Mouse (Mus musculus) lung, embryonic 15.5 days (tissue): ENCODE results near the gene Gdf7. TPM values are rescaled to one million over a fixed set of nuclear protein-coding genes. Genes with fewer than 3 reads are reported as not detected.

ENCODE experiments used
- ATAC-seq: fragments of 200-750 bp; cut with Nextera tagmentation; 2 replicates; pipeline ENCODE4 v1.8.0; 2017; ENCODE audit warnings: moderate number of reproducible peaks, borderline replicate concordance; ENCODE audit not compliant: low FRiP score, low TSS enrichment; ENCODE audit errors: extremely low read depth
- H3K27ac ChIP-seq: fragments of 300-500 bp; sonication (generic); 2 replicates; pipeline ENCODE4 v1.5.1; 2015; ENCODE audit warnings: moderate library complexity, mild to moderate bottlenecking, inconsistent platforms
- H3K27me3 ChIP-seq: fragments of 300-500 bp; sonication (generic); 2 replicates; pipeline ENCODE4 v1.6.1; 2015; ENCODE audit warnings: inconsistent platforms
- H3K36me3 ChIP-seq: fragments of 300-500 bp; sonication (generic); 2 replicates; pipeline ENCODE4 v1.6.1; 2015; ENCODE audit warnings: inconsistent platforms
- H3K4me1 ChIP-seq: fragments of 300-500 bp; sonication (generic); 2 replicates; pipeline ENCODE4 v1.6.1; 2015; ENCODE audit warnings: inconsistent platforms
- H3K4me2 ChIP-seq: fragments of 300-500 bp; sonication (generic); 2 replicates; pipeline ENCODE4 v1.6.1; 2015; ENCODE audit warnings: inconsistent platforms, mild to moderate bottlenecking, moderate library complexity
- H3K4me3 ChIP-seq: fragments of 300-500 bp; sonication (generic); 2 replicates; pipeline ENCODE4 v1.5.1; 2015; ENCODE audit warnings: mild to moderate bottlenecking, inconsistent platforms
- H3K9ac ChIP-seq: fragments of 300-500 bp; sonication (generic); 2 replicates; pipeline ENCODE4 v1.6.1; 2015; ENCODE audit warnings: inconsistent platforms
- H3K9me3 ChIP-seq: fragments of 300-500 bp; sonication (generic); 2 replicates; pipeline ENCODE4 v1.6.1; 2016; ENCODE audit warnings: inconsistent platforms
- WGBS: fragments of 180-500 bp; shearing (Covaris S2); methylation state at CpG from one replicate; pipeline ENCODE4 v1.1.7; 2015; 5-methylcytosine and 5-hydroxymethylcytosine counted together
- polyA plus RNA-seq: library from polyadenylated mRNA; unstranded; fragments of >200 nt; fragmentation: Nextera tagmentation; extraction: Ambion mirVana; gene quantifications from 2 replicates; pipeline ENCODE4 v1.2.1, GENCODE M21; 2015

Gdf7 gene
- polyA plus RNA-seq, 1 experiment from 2014 or later, result not detected

DNA sequence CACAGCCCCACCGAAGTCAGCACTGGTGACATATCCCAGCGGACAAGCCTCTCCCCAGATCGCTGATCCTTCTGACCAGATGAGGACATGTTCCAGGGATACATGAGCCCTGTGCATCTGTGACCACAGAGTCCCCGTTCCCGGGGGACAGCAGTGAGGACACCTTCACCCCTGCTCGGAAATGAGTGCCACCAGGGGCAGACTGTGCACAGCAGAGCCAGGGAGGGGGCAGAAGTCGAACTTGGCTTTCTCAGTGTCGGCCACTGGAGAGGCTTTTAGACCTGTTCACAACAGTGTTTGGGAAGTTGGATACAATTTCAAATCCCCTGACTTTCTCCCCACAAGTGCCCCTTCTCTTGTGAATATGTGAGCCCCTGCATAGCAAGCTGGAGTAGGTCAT is 12.3 kb downstream of the Gdf7 start:
- Histone ChIP-seq H3K4me1 (no peaks in the 10 kb centered on the region), H3K4me3 (no peak overlapping the region), H3K36me3 (no peaks in the 10 kb centered on the region), H3K9ac (no peak overlapping the region), H3K27me3 (0 out of 2 replicates have a peak, but pooled peaks cover 3% of the 10 kb centered on the region), H3K4me2 (no peak overlapping the region), H3K9me3 (no peaks in the 10 kb centered on the region), H3K27ac (no peak overlapping the region)
- WGBS, result 87% methylated on average over 8 of the region's 8 CpGs
- ATAC-seq, result no peak

DNA sequence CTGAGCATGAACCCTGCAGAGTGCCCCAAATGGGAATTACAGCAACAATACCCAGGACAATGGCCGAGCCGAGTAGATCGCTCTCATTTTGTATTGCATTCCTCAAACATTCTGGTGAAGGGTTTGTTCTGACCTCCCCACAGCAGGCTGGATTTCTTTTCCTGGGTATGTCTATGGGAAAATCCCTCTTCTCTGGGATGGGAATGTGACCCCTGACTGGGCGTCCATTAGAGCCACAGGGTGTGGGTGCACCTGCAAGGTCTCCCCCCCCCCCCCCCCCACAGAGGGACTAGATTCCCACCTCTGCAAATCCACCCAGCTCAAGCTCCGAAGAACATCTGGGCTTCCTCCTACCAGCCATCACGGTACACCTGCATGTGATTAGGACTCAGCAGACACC is 12.7 kb downstream of the Gdf7 start:
- WGBS, result 90% methylated on average over 6 of the region's 6 CpGs
- Histone ChIP-seq H3K36me3 (no peaks in the 10 kb centered on the region), H3K27me3 (no peaks in the 10 kb centered on the region), H3K4me2 (no peak overlapping the region), H3K9me3 (no peaks in the 10 kb centered on the region), H3K4me1 (no peaks in the 10 kb centered on the region), H3K27ac (no peak overlapping the region), H3K4me3 (no peak overlapping the region), H3K9ac (no peak overlapping the region)
- no peak for ATAC-seq

DNA sequence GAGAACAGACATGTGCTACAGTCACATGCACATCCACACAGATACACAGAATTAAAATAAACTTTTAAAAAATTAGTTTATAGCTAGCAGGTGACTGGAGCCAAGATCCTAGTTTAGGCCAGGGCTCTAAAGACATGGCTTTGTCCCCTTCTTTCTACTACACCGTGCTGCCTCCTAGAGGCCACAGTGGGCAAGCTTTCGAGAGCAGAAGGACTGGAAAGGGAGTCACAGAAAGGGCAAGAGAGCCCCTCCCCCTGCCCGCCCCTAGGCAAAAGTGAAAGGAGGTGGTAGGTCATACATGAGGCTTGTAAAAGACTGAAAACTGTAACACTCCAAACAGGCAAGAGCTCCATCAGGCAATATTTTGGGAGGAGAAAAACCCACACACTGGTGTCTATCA is 13.8 kb downstream of the Gdf7 start:
- Histone ChIP-seq H3K4me2 (no peak overlapping the region), H3K9ac (no peak overlapping the region), H3K36me3 (no peaks in the 10 kb centered on the region), H3K27ac (no peak overlapping the region), H3K9me3 (no peaks in the 10 kb centered on the region), H3K27me3 (no peaks in the 10 kb centered on the region), H3K4me3 (no peak overlapping the region), H3K4me1 (no peaks in the 10 kb centered on the region)
- no peak for ATAC-seq
- WGBS, result 64% methylated on average over 3 of the region's 3 CpGs

DNA sequence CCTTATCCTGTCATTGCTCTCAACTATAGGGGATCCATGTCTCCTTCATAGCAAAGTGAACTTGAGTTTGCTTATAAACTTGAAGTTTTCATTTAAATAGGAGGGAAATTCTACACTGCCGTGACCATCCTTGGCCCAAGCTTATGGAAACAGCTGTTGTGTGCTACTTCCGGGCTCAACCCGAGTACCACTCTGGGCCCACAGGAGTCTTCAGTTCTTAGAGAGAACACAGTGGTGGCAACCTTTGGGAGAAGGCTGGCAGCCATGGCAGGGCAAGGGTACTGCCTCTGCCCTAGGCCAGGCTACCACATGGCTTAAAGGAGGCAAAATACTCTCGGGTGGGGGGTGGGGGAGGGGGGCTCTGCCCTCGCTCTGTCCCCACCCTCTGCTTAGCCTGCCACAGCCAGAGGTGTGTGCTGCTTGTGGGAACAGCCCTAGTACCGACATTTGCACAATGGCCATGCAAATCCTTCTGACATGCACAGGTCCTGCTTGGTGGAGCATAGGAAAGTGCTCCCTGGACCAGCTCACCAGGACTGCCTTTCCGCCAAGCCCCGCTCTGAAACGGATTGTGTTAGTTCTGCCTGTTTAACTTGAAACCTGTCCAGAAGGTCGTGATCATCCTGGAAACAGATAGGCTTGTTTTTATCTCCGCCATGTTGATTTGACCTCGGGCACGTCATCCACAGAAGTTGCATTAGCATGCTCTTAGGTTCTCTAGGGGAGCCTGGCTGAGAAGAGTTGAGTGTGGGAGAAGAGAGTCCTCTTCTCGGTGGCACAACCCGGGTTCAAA is 20.3 kb downstream of the Gdf7 start:
- Histone ChIP-seq H3K4me2 (no peak overlapping the region), H3K27ac (no peak overlapping the region), H3K27me3 (no peaks in the 10 kb centered on the region), H3K36me3 (peaks cover 4% of the 10 kb centered on the region; the same call in 1 of the 2 replicates), H3K9me3 (no peaks in the 10 kb centered on the region), H3K4me3 (no peak overlapping the region), H3K4me1 (no peaks in the 10 kb centered on the region), H3K9ac (no peak overlapping the region)
- 82% methylated on average over 15 of the region's 15 CpGs for WGBS
- ATAC-seq, result no peak

DNA sequence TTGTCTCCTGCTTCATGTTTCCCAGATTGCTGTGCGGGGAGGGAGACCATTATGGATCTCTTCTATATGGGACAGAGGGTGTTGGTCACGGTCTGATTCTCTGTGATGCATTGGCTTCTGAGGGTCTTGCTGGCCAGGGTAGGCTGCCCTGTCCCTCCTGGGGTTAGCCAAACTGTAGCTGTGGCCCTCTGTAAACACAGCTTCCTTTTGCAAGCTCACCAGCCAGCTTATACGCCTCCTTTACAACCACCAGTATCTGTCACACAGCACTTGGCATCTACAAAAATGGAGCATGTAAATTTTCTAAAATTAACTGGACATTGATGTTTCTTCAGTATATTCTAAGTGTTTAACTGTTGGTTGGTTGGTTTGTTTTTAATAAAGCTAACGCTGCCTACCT is 26.3 kb downstream of the Gdf7 start:
- Histone ChIP-seq H3K4me3 (no peak overlapping the region), H3K36me3 (peaks cover 4% of the 10 kb centered on the region; the same call in 1 of the 2 replicates), H3K27ac (no peak overlapping the region), H3K9ac (no peak overlapping the region), H3K9me3 (no peaks in the 10 kb centered on the region), H3K27me3 (no peaks in the 10 kb centered on the region), H3K4me2 (no peak overlapping the region), H3K4me1 (no peaks in the 10 kb centered on the region)
- ATAC-seq, result no peak
- WGBS, result 86% methylated on average over 4 of the region's 4 CpGs

DNA sequence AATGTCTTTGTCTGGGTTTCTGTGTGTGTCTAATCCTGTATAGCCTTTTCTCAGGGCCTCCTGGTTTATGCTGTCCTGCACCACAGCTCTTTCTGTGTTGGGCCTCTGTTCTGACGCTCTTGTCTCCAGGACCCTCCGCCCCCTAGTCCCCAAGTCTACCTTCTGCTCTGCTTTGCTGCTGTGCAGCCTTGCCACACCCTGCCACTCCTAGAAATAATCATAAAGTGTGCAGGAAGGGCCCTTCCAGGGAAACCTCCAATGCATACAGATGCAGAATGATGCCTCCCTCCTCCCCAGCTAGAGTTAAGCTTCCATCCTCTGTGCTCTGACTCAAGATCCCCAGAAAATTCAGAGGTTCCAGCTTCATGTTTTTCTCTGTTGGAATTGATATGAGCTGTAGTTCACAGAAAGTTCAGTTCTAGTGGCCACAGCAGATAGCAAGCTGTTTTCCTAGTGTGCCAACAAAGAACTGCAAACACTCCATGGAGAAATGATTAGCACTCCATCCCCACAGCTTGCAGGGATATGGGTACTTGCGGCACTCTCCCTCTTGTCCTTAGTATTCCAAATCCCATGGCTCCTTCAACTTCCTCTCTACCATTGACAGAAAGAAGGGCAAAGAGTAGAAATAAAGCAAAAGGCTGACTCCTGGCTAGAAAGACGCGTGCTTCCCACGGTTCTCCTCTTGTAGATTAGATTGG is 28.1 kb downstream of the Gdf7 start:
- Histone ChIP-seq H3K4me3 (no peak overlapping the region), H3K36me3 (no peaks in the 10 kb centered on the region; the same call in 1 of the 2 replicates), H3K27me3 (no peaks in the 10 kb centered on the region), H3K9ac (no peak overlapping the region), H3K4me1 (no peaks in the 10 kb centered on the region), H3K27ac (no peak overlapping the region), H3K4me2 (no peak overlapping the region), H3K9me3 (no peaks in the 10 kb centered on the region)
- no peak for ATAC-seq
- 62% methylated on average over 6 of the region's 6 CpGs for WGBS

DNA sequence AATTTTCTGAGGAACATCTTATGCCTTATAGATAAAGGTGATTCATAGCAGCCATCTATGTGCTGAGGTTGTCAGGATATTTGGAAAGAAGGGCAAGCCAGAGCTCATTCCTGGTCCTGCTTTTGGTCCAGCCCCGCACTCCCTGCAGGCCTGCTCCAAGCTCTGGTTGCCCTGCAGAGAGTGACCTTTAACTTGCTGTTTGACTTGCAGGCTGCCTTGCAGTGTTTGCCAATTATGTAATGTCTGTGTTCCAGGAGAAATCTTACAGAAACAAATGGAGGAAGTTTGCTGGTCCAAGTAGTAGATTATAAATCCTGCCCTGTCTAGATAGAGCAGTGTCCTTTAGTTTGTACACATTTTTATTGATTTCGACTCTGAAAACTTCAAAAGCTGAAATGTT is 30.3 kb downstream of the Gdf7 start:
- no peak for ATAC-seq
- H3K27ac ChIP-seq, result no peak overlapping the region
- H3K4me1 ChIP-seq, result 0 out of 2 replicates have a peak, but pooled peaks cover 7% of the 10 kb centered on the region
- no peak overlapping the region for H3K9ac ChIP-seq
- H3K36me3 ChIP-seq, result no peaks in the 10 kb centered on the region; the same call in 1 of the 2 replicates
- no peak overlapping the region for H3K4me3 ChIP-seq
- no peaks in the 10 kb centered on the region for H3K9me3 ChIP-seq
- WGBS, result 67% methylated on average over 2 of the region's 2 CpGs
- H3K27me3 ChIP-seq, result no peaks in the 10 kb centered on the region
- H3K4me2 ChIP-seq, result no peak overlapping the region

DNA sequence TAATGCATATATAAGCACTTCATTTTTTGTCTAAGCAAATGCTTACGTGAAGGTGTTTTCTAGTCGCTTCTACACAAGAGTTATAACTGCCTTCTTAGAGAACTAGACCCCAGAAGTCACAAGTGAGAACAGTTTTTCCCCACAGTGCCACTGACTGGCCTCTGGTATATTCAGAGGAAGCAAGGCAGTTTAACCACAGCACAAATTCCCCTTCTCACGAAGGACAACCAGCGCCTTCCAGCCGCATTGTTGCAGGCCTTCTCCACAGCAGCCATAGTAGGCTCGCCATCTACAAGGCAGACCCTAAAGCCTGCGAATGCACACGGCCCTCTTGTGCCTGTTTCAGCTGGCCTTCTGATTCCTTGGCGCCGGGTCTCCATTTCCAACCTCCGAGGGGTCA is 32.1 kb downstream of the Gdf7 start:
- Histone ChIP-seq H3K9me3 (no peaks in the 10 kb centered on the region), H3K4me2 (no peak overlapping the region), H3K36me3 (no peaks in the 10 kb centered on the region), H3K4me1 (0 out of 2 replicates have a peak, but pooled peaks cover 7% of the 10 kb centered on the region), H3K9ac (no peak overlapping the region), H3K27ac (no peak overlapping the region), H3K4me3 (no peak overlapping the region), H3K27me3 (no peaks in the 10 kb centered on the region)
- 94% methylated on average over 11 of the region's 11 CpGs for WGBS
- no peak for ATAC-seq

DNA sequence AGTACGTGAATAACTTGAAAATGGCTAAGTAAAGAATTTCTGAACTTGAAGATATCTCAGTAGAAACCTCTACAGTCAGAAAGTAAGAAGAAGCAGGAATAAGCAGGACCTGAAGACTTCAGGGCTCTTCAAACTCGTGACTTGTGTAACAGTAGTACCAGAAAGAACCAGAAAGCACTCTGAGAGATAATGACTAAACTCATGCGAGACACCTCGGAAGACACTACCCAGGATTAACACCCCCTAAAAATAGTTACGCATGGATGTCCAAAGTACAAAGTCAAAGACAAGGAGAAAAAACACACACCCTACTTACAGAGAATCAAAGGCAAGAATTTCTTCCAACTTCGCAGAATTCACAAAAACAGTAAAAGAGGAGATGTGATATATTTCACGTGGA is 35.4 kb downstream of the Gdf7 start:
- H3K36me3 ChIP-seq, result no peaks in the 10 kb centered on the region
- 82% methylated on average over 7 of the region's 7 CpGs for whole genome bisulfite sequencing
- no peak overlapping the region for H3K4me2 ChIP-seq
- H3K9ac ChIP-seq, result no peak overlapping the region
- no peak for ATAC-seq
- no peak overlapping the region for H3K4me3 ChIP-seq
- no peak overlapping the region for H3K27ac ChIP-seq
- H3K4me1 ChIP-seq, result 0 out of 2 replicates have a peak, but pooled peaks cover 7% of the 10 kb centered on the region
- no peaks in the 10 kb centered on the region for H3K9me3 ChIP-seq
- no peaks in the 10 kb centered on the region for H3K27me3 ChIP-seq

DNA sequence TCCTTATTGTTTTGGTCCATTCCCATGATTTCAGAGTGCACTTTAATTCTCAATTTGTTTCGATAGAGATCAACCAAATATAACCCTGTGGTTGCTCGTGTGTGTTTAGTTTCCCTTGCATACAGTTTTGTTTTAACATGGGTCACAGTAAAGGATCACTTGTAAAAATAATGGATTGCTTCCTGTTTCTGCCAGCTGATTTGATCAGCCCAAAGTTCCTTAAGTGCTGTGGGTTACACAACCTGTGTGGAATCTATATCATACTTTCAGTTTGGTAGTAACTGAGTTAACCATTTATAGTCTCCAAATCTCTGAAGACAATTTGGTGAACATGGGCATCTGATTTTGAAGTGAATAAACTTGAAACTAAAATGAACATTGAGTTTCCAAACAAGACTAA is 41.5 kb downstream of the Gdf7 start:
- WGBS, result 51% methylated on average over 2 of the region's 2 CpGs
- ATAC-seq, result no peak
- Histone ChIP-seq H3K4me3 (no peak overlapping the region), H3K27ac (no peak overlapping the region), H3K4me1 (0 out of 2 replicates have a peak, but pooled peaks cover 6% of the 10 kb centered on the region), H3K9ac (no peak overlapping the region), H3K27me3 (no peaks in the 10 kb centered on the region), H3K9me3 (no peaks in the 10 kb centered on the region), H3K4me2 (no peak overlapping the region), H3K36me3 (no peaks in the 10 kb centered on the region)
